Mouse (Mus musculus): Measurements from ENCODE around the gene Kif16b.

GRCm38 (mm10) chr2:142735691-142736090 lies 165.6 kb downstream of the Kif16b start:
- no peak for TF ChIP-seq CTCF (IDR thresholded peaks at IDR 0.05; ENCODE audit: low read depth, low read length)
- no peak for TF ChIP-seq POLR2A (IDR thresholded peaks at IDR 0.05; ENCODE audit: borderline replicate concordance, low read depth, low read length)

Measured in bone marrow macrophage, adult 2 months (primary cell).